Mouse (Mus musculus): ENCODE measurements at regions not wholly inside any gene's neighbourhood (a gene's known extent, or its start where the extent isn't known, plus 50 kb on each side); places are given as distances from the start of the nearest gene placed in this dataset.
"Not testable (repeated sequence)": the region's sequence is repeated elsewhere in the genome, so short reads cannot be mapped to it uniquely, and the experiment has no call there.

DNA sequence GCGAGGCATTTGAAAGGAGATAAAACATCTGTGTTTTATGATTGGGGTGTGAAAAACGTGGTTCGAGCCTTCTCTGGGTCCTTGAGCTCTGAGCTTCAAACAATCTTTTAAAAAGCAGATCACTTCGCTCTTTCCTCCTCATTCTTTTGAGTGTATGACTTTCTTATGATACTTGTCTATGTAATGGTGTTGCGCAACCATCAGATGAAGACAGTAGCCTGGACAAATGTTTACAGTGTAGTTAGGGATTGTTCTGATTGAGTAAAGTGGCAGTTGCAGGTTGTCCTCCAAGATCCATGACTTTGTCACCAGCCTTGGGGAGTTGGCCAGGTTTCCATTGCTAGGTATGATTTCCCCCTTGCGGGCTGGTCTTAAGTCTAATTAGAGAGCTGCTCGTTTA, 116.1 kb upstream of the Pfn2 start:
- DNase-seq: no peak

DNA sequence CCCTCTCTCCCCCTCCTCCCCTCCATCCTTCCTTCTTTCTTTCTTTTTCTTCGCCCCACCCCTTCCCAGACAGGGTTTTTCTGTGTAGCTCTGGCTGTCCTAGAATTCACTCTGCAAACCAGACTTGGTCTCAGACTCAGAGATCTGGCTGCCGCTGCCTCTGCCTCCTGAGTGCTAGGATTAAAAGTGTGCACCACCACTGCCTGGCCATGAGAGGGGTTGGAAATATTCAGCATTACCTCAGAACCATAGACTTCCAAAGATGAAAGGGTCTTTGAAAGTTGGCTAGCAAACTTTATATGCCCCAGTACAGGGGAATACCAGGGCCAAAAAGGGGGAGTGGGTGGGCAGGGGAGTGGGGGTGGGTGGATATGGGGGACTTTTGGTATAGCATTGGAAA, 122.7 kb upstream of the Pfn2 start:
- DNase-seq: not testable (repeated sequence)

DNA sequence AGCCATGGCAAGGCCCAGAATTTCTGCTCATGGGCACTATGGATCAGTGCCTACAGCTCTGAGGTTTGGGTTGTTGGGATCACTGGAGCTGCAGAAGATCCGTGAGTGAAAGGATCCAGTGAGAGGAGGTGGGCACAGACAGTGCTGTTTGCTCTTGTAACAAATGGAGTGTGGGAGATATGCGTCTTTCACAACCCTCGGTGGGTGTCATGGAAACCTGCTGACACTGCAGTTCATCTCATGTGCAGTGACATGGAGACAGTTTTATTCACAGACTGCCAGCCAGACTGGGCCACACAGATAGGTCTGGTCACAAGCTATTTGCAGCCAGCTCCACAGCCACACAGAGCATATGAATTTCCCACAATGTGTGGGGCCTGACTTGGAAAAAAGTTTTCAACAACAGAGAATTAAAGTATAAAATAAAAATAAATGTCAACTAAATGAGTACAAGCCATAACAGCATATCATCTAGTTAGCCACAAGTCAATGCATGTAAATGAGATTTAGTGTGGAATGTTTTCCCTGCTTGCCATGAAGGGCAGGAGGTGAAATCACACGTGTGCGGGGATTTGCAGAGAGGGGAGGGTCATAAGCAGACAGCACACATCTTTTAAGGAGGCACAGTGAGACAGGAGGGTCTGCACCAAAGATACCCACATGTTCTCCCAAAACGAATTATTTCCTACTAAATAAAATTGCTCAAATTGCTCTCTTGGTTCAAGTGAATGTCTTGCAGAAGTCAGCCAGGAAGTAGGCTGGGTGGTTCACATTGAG, 124.8 kb upstream of the Pfn2 start:
- DNase-seq: no peak

DNA sequence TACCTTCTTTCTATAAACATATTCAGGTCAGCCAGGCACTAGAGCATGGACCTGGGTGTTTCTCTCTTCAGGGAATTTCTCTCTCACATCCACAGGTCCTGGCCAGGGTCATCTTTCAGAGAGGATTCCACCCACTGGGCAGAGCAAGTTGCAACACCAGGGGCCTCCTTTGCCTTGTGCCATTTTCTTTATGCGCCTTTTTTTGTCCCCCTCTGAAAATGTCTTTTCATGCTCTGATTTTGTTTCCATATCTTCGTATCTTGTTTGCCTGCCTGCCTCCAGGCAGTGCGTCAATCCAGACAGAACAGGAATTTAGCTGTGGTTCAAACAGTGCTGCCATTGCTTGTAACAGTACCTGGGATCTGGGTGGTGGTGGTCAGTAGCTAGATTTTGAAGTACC, 125.7 kb upstream of the Pfn2 start:
- DNase-seq: no peak

DNA sequence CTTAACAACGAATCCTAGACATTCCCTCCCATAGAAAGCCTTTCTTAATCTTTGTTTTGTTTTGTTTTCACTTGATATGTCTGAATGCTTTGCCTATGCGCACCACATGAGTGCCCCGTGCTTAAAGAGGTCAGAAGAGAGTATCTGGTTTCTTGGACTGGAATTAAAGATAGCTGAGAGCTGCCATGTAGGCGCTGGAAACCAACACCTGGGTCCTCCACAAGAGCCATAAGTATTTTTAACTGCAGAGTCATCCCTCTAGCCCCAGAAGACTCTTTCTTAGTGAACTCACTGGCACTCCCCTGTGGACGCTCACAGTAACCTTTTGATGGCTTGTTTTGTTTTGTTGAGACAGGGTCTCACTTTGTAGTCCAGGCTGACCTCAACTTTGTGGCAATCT, 127.5 kb upstream of the Pfn2 start:
- no peak for DNase-seq

DNA sequence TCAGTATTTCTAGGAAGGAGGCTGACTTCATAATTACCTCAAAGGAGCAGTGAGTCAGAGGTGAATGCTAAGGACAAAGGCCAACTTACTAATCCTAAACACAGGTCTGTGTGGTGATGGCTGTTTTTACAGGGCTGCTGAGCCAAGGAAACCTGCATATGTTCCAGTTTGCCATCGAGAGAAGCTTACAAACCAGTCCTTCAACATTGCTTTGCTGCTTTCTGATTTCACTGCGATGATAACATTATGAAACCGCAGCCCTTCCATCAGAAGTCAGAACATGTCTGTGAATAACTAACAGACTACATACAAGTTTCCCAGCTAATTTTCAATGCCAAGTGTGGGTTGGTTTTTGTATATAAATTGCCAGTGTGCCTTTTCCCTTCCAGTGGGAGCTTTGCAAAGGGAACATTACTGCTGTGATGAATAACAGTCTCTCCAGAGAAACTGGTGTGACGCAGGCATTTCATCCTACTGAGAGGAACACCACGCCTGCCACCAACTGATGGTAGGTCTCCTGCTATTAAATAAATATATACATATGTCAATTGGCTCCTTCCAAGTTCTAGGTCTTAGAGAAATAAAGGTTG, 128.9 kb upstream of the Pfn2 start:
- DNase-seq: no peak

DNA sequence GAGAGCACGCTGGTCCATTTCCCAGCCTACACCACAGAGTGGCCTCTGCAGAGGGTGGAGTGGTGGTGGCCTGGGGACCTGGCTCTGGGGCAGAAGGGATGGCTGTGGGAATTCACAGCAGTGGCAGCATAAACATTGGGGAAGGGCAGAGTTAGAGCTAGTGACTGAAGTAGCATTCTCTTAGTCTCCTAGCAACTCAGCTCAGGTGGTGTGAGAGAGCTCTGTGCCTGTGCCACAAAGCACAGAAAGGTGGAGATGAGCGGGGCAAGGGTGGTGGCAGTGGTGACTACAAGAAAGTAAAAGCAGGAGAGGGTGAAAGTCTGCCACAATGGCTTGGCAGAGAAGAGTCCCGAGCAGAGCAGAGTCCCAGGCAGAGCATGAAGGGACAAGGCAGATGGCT, 140.3 kb upstream of the Pfn2 start:
- no peak for DNase-seq

DNA sequence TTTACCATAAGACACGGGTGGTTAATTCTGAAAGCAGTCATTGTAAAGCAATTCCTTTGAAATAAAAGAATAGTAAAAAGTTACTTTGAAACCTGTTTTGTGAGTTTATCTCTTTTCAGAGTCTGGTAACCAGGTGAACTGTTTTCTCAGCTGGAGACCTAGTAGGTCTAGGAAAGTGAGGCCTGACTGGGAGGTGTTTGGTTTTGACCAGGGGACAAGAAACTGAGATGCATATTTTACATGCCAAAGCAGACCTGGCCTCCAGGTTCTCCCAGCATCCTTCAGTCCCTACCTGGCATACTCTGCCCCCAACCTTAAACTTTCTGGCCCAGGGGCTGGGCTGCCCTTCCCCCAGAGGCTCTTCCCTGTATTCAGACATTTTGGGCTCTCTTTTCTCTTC, 142.9 kb upstream of the Pfn2 start:
- DNase-seq: no peak

DNA sequence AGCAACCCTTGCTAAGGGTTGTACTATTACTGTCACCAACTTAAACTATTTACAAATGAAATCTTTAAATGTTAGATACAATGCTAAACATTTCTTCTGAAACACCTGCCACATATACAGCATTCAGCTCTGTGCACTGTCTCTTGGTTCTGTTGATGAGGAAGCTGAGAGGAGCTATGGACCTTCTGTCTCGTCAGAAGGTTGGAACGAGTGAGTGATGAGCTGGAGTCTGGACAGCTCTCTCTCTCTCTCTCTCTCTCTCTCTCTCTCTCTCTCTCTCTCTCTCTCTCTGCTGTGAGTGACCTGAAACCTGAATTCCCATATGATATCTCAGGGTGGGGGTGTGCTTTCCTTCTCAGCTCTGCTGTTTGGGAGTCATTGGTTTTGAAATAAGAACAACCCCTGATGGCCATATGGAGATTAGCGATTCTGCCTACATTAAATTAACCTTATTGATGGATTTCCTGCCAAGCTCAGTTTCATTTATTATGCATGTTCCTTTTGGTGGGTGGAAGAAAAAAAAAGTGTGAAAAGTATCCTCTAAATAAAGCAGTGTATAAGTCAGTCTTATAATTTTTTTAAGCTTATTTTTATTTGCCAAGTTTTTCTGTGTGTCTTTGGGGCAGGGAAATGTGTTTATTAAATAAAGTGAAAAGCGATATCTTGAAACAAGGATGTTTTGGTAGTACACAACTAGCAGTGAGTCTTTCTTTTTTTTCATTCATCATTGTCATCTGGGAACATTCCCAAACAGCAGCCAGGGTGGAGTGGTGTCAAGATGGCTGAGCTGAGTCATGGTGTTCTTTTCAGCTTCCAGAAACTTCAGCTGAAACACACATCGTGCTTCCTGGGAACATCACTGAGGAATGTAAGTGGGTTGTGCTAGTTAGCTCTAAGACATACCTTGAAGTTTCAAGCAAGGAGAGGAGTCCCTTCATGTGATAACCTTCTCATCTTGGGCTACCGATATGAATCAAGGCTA, 150.5 kb upstream of the Pfn2 start:
- DNase-seq: peak in 1 of 2 experiments; percentile 5

DNA sequence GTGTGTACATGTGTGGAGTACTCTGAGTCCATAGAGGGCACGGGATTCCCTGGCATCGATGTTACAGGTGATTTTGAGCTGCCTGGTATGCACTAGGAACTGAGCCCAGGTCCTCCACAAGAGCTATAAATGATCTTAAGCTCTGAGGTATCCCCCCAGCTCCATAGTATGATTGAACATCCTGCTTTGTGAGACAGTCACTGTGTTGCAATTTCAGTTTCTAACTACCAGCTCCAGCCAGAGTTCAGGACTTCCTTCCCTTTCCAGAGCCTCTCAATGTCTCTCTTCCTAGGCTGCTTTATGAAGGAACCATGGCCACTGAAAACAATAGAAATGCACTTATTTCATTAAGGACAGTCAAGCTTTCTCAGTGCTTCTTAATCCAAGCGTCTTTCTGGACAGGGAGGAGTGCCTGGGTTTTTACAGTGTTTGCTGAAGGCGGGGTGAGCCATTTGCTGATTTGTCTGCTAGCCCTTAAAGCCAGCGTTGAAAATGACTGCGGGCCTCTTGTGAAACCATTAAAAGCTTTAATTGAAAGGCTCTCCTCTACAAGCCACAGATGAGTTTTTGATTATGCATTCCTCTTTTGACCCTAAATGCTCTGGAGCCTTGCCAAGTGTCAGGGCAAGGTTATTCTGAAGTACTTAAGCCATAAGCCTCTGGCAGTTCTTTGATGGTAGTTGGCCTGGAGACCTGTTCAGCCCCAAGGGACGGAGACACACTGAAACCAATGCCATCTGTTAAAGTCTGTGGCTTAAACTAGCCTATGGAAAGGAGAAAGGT, 155.1 kb upstream of the Pfn2 start:
- no peak for DNase-seq

DNA sequence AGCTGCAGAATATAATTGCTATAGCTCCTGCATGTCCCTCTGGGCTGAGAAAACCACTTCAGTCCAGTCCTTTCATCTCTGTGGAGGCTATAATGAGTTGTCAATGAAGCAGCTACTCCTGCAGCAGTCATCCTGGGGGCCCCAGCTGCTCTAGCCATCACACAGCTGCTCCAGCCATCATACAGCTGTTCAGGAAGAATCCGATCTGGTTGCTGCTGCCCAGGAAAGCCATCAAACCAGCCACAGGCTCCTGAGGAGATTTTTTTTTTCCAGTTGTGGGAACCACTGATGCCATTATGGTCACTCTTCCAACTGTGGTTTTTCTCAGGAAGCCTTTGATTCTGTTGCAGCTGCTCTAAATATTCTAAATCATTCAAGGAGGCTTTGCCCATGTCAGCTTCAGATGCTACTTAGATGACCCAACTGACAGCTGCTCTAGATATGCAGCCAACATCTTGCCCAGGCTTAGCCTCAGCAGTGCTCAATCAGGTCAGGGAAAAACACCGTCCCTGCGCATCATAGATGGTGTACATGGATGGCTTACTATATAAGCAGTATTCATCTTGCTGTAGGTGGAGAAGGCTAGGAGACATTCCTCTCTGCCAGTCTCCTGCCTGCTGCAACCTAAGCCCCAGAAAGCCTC, 177.0 kb upstream of the Pfn2 start:
- DNase-seq: no peak

DNA sequence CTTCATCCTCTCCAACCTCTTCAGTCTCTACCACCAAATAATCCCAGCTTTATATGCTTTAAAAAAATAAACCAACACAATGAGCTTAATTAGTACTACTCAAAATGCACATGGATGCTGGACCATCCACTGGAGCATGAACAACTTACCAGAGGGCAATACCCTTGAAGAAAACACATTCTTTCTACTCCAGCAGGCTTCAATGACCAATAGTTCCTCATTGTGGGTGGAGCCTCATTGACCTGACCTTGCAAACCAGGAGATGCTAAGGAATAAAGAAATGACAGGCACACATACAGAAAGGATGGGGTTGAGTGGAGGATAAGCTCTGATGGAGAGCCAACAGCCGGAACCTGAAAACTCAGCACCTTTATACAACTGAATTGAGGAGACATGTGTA, 201.7 kb upstream of the Pfn2 start:
- no peak for DNase-seq

DNA sequence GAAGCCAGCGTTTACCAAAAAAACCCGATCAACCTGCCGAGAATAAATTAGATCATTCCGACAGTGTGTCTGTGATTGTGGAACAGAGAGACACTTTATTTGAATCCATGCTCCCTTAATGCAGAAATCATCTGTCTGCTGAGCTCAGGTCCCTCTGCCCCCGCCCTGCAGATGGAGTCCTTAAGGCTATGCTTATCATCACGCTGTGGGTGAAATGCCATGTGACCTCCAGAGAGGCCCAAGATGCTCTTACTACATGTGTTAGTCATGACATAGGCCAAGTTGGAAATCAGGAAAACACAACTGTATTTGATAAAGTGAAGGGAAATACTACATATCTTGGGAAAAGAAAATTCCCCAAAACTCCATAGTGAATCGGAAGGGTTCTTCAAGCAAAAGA, 206.8 kb upstream of the Pfn2 start:
- no peak for DNase-seq

DNA sequence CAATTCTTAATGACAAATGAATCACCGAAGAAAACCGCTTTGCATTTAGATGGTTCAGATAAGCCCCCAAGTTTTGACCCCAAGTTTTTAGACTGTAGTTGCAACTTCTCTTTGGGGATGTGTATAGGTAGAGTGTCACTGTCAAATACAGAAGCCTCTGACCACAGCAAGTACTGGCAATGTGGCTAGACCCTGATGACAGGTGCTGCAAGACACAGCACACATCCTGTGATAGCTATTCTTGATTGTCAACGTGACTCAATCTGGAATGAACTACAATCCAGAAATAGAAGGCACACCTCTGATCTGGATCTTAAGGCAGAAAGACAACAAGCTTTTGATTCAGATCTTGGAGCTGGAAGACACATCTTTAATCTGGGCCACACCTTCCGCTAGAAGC, 207.3 kb upstream of the Pfn2 start:
- DNase-seq: no peak

DNA sequence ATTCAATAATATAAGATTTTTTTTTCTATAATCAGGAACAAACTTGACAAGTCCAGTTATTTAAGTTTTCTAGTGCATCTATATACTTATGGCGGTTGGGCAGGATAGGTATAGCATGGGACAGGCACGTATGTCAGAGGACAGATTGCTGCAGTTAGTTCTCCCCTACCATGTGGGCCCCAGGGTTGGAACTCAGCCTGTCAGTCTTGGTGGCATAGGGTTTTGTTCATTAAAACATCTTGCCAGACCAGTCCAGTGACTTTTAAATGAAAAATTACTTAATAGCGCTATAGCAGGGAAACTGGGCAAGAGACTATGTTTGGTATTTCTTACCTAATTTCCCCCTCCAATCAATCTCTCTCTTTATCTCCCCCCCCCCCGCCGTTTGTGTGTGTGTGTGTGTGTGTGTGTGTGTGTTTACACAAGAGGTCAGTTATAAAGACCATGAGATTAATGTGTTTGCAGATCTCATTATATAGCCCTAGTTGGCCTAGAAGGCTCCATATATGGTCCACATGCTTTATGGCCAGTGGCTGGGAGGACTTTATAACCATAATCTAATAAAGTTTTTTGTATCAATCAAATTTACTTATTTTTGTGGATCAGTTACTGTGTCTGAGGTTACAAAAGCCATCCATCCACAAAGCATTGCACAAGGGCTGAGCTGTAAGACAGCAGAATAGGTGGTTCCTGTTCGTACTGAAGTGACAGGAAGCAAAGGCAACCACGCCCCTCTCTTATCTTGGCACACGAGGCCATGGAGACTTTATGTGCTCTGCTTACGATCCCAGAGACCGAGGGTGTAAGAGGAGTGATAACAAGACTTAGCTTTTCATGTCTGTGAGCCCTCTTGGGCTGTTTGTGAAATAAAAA, 208.5 kb upstream of the Pfn2 start:
- peak; percentile 2 to 4 for DNase-seq

DNA sequence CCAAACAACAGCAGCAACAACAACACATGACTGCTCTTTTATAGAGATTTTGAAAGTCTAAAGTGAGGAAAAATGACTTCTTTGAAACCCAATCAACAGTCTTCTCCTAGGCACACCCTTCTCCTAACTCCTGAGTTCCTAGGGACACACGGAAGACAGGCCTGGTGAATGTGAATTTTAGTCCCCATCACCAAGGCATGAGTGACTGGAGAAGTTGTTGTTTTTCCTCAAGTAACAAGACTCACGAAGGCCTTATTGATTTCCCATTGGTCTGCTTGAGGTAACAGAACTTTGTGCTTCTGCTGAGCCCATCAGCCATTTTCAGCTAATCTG, 209.2 kb upstream of the Pfn2 start:
- no peak for DNase-seq

DNA sequence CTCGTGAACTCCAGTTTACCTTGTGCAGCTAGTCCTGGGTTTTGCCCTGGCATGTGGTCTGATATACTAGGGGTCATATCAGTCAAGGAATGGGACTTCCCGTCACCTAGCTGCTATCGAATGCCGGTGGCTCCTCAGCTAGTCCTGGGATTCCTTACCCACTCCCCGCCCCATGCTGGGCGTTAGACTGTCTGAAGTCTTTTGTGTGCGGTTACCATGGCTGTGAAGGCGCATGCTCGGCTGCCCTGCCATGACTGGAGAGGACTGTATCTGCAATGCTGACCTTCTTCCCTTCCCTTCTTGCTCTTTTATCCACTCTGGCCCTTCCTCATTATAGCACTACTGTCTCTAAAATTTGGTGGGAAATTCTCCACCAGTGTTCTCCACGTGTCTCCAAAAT, 210.3 kb upstream of the Pfn2 start:
- no peak for DNase-seq

DNA sequence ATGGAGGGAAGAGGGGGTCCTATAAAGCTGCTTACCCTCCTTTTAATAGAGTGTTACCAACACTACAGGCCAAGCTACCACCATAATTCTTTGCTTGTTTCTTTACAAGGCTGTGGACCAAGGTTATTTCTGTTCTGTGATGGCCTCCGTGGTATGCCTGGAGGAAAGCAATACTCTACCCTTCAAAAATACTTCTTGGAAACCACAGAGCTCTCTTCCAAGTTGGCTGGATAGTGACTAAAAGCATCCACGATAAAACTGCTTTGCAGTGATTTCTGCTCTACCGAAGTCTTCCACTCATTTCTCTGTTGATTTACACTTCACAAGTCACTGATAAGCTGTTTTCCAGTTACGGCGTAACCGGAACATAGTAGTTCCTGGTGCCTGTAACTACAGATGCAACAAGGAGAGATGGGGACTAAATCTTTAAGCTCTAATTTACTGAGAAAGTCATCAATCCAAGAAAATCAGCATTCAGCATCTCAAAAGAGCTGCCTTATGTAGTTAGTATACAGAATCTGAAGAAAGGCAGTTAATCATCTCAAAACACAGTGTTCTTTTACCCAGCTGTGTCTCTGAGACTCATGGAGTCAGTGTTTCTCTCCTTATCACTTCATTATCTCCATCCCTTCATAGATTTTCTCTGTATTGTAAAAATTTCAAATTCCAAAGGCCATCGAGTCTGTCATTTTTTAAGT, 216.1 kb upstream of the Pfn2 start:
- no peak for DNase-seq

DNA sequence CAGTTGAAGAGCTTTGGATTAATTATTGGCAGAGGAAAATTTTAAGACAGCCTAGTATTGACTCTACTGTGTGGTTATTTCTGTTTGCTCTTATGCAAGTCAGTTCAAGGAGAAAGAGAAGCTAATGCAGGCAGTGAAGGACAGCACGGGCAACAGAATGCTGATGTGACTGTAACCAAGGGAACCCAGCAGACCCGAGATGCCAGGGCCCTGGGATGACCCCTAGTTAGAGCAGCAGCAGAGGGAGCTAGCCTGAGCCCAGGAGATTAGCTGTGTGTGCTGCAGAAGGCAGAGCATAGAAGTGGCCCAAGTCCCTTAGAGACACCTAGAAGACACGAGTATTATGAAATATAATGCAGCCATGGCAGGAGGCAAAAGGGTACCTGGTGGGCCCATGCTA, 223.7 kb upstream of the Pfn2 start:
- DNase-seq: no peak

DNA sequence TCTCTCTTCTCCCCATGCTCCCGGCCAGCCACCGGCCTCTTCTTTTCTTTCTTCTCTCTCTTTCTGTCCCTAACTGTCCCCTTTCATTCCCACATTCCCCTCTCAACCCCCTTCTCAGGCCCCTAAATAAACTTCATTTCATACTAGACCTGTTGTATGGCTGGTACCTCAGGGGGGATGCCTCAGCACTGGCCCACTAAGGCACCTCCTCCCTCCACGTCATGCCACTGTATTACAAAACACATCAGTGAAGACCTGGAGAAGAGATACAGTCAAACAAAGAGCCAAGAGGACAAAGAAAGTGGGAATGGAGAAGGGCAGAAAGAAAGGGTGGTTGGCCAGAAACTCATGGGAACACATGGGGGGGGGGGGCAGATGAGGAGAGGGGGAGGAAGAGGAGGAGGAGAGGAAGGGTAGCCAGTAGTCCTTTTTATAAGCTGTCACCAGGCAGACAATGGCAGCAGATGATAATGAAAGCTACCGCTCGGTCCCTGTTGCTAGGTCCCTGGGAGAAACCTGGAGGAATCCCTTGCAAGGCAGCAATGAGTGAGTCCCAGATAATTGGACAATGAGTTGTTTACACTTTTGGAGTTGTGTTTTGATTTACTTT, 224.5 kb upstream of the Pfn2 start:
- DNase-seq: no peak
